Mouse (Mus musculus) left cerebral cortex, postnatal 36 days (tissue): Measurements from ENCODE around the gene 4930548H24Rik. TPM values are rescaled to one million over a fixed set of nuclear protein-coding genes. Genes with fewer than 3 reads are reported as not detected.

Source experiments
- DNase-seq, 2 experiments: peaks; one replicate each; pipeline ENCODE4 v3.0.0; 2021 to 2022; ENCODE audit warnings: low spot score in 2 of 2, mixed read lengths in 1 of 2
- intact Hi-C: fragments of 180-260 bp; cut with DNase I; formaldehyde crosslinking; loops from one replicate; pipeline ENCODE4 v1.15.1; 2025
- total RNA-seq, 2 experiments: library from RNA; stranded (reverse); gene quantifications; 2 replicates each; pipeline ENCODE4 v1.2.3; 2021

4930548H24Rik gene
- total RNA-seq, 2 experiments from 2014 or later: 0.20 TPM; not detected in 1

GRCm38 (mm10) chr5:31528560-31528959 lies 43.0 kb downstream of the 4930548H24Rik start:
- intact Hi-C loops: no loop called here
- no peak for DNase-seq

- DNase-seq: no peak
- intact Hi-C loops: no loop called here
Observed at GRCm38 (mm10) chr5:31535228-31535627, 49.7 kb downstream of the 4930548H24Rik start.

Other genes with a start within 250 kb of the 4930548H24Rik start
- gene Nrbp1, start 244.9 kb upstream of the 4930548H24Rik start, total RNA-seq: 10 to 100 TPM; 77.9 to 80.9 TPM
- not detected for gene Gm9970, start 244.5 kb upstream of the 4930548H24Rik start, total RNA-seq
- gene Krtcap3, start 234.0 kb upstream of the 4930548H24Rik start, total RNA-seq: 1 to 10 TPM; 2.2 to 4.0 TPM
- gene Ift172, start 194.6 kb upstream of the 4930548H24Rik start, total RNA-seq: 100 to 1,000 TPM in 1 of 2 experiments, 10 to 100 TPM in 1; 78.3 to 102 TPM
- 100 to 1,000 TPM; 147 to 162 TPM for gene Fndc4, start 189.7 kb upstream of the 4930548H24Rik start, total RNA-seq
- gene Gckr, start 188.3 kb upstream of the 4930548H24Rik start, total RNA-seq: under 1 TPM in 1 of 2 experiments, not detected in 1; 0.25 TPM
- 10 to 100 TPM; 45.2 to 49.6 TPM for gene Zfp512, start 33.3 kb upstream of the 4930548H24Rik start, total RNA-seq
- gene Gpn1, start 9.0 kb downstream of the 4930548H24Rik start, total RNA-seq: 10 to 100 TPM; 24.9 to 27.5 TPM
- gene Slc4a1ap, start 41.3 kb downstream of the 4930548H24Rik start, total RNA-seq: 10 to 100 TPM; 47.6 to 55.1 TPM
- 10 to 100 TPM; 17.7 to 17.9 TPM for gene Supt7l, start 42.1 kb downstream of the 4930548H24Rik start, total RNA-seq
- 10 to 100 TPM; 82.6 to 94.8 TPM for gene Mrpl33, start 111.2 kb downstream of the 4930548H24Rik start, total RNA-seq
- gene Rbks, start 211.9 kb downstream of the 4930548H24Rik start, total RNA-seq: 1 to 10 TPM; 3.0 to 3.4 TPM
- gene Babam2, start 211.9 kb downstream of the 4930548H24Rik start, total RNA-seq: 10 to 100 TPM; 37.5 to 48.5 TPM